Mouse (Mus musculus) ovary, adult 18-20 months (tissue): ENCODE results near the gene Mink1.

Experiments used
- DNase-seq: peaks from one replicate; pipeline ENCODE4 v3.0.0; 2022; ENCODE audit warnings: low spot score, mixed read lengths

Gene Mink1

GRCm38 (mm10) chr11:70635601-70636000 is 72.9 kb downstream of the Mink1 start:
- DNase-seq: no peak

GRCm38 (mm10) chr11:70637764-70638163 is 75.1 kb downstream of the Mink1 start:
- DNase-seq: no peak

GRCm38 (mm10) chr11:70638293-70638692 is 75.6 kb downstream of the Mink1 start:
- DNase-seq: no peak

GRCm38 (mm10) chr11:70638714-70639278 is 76.1 kb downstream of the Mink1 start, which contains the start of gene Gp1ba:
Gene Gp1ba, plus strand, starts transcription at chr11:70639122.
- DNase-seq: no peak

GRCm38 (mm10) chr11:70639976-70640375 is 77.3 kb downstream of the Mink1 start:
- DNase-seq: no peak

- DNase-seq: no peak
Observed at GRCm38 (mm10) chr11:70641241-70641640, 78.6 kb downstream of the Mink1 start.

- DNase-seq: no peak
Observed at GRCm38 (mm10) chr11:70643051-70643450, 80.4 kb downstream of the Mink1 start.

GRCm38 (mm10) chr11:70644564-70645103 is 82.0 kb downstream of the Mink1 start:
- no peak for DNase-seq

- DNase-seq: no peak
Observed at GRCm38 (mm10) chr11:70645461-70646258, 83.0 kb downstream of the Mink1 start.

GRCm38 (mm10) chr11:70646259-70646555 is 83.5 kb downstream of the Mink1 start:
- DNase-seq: no peak

- peak; percentile 95 for DNase-seq
Observed at GRCm38 (mm10) chr11:70646691-70647650, 84.3 kb downstream of the Mink1 start, which contains the start of the genes Rnf167 and Slc25a11. Gene Rnf167, plus strand, starts transcription at chr11:70647235. Gene Slc25a11, minus strand, starts transcription at chr11:70647479.

GRCm38 (mm10) chr11:70647716-70648420 is 85.2 kb downstream of the Mink1 start:
- no peak for DNase-seq

- DNase-seq: no peak
Observed at GRCm38 (mm10) chr11:70648512-70648911, 85.8 kb downstream of the Mink1 start.

GRCm38 (mm10) chr11:70649185-70649734 is 86.6 kb downstream of the Mink1 start:
- DNase-seq: no peak

GRCm38 (mm10) chr11:70650322-70651175 is 87.9 kb downstream of the Mink1 start:
- no peak for DNase-seq

GRCm38 (mm10) chr11:70651391-70651790 is 88.7 kb downstream of the Mink1 start:
- no peak for DNase-seq

GRCm38 (mm10) chr11:70652029-70652883 is 89.6 kb downstream of the Mink1 start:
- no peak for DNase-seq

- no peak for DNase-seq
Observed at GRCm38 (mm10) chr11:70652884-70653344, 90.2 kb downstream of the Mink1 start.
